Mouse (Mus musculus) cortical plate, adult 2 months (tissue): ENCODE results near the gene Rnaseh2b. TPM values are rescaled to one million over a fixed set of nuclear protein-coding genes. Genes with fewer than 3 reads are reported as not detected.

Experiments used
- H3K27ac ChIP-seq: fragments of 200-500 bp; 2 replicates; pipeline ENCODE4 v1.5.1; 2012; ENCODE audit warnings: low read length, control low read depth, inconsistent platforms; ENCODE audit not compliant: insufficient read depth
- H3K4me1 ChIP-seq: fragments of 200-500 bp; 2 replicates; pipeline ENCODE4 v1.6.1; 2011; ENCODE audit warnings: low read length; ENCODE audit not compliant: control insufficient read depth, insufficient read depth
- H3K4me3 ChIP-seq: fragments of 200-500 bp; 2 replicates; pipeline ENCODE4 v1.5.1; 2011; ENCODE audit warnings: mild to moderate bottlenecking, low read length, control low read depth; ENCODE audit not compliant: insufficient read depth
- CTCF ChIP-seq: fragments of 200-500 bp; IDR thresholded peaks from 2 replicates; pipeline ENCODE4 v1.5.1; 2011; ENCODE audit warnings: mild to moderate bottlenecking, control low read depth, low read length; ENCODE audit not compliant: insufficient read depth; ENCODE audit errors: extremely low read depth
- POLR2A ChIP-seq: fragments of 200-500 bp; IDR thresholded peaks from 2 replicates; pipeline ENCODE4 v1.6.1; 2011; ENCODE audit warnings: mild to moderate bottlenecking, low read length, control low read depth; ENCODE audit not compliant: insufficient read depth; ENCODE audit errors: extremely low read depth
- polyA plus RNA-seq: library from polyadenylated mRNA; depleted of rRNA; stranded (reverse); fragments of >200 nt; gene quantifications from 2 replicates; pipeline ENCODE4 v1.2.3, GENCODE M21; 2012; rRNA removed

Rnaseh2b gene
- polyA plus RNA-seq = 11.4 and 11.5 TPM in 2 replicates

GRCm38 (mm10) chr14:62292488-62293339, at the start of gene Rnaseh2b, which contains the start of gene Dleu7:
Gene Rnaseh2b (plus strand): TSS chr14:62292589.
Gene Dleu7 (minus strand): TSS chr14:62293047.
- TF ChIP-seq CTCF = no peak
- TF ChIP-seq POLR2A = no peak
- Histone ChIP-seq H3K27ac (no peak within 1 kb of the TSS), H3K4me3 (peak within 1 kb of the TSS; percentile 44), H3K4me1 (no peaks in the 10 kb centered on the region)

GRCm38 (mm10) chr14:62243530-62243929, 48.9 kb upstream of the Rnaseh2b start:
- TF ChIP-seq POLR2A = no peak
- no peak for TF ChIP-seq CTCF
- H3K4me1 ChIP-seq = no peaks in the 10 kb centered on the region
- H3K27ac ChIP-seq = no peak overlapping the region
- H3K4me3 ChIP-seq = no peak overlapping the region

- TF ChIP-seq CTCF (no peak), POLR2A (no peak)
- no peak overlapping the region for H3K4me3 ChIP-seq
- no peaks in the 10 kb centered on the region for H3K4me1 ChIP-seq
- H3K27ac ChIP-seq = no peak overlapping the region
Observed at GRCm38 (mm10) chr14:62245557-62245956, 46.8 kb upstream of the Rnaseh2b start.

GRCm38 (mm10) chr14:62248345-62248744, 44.0 kb upstream of the Rnaseh2b start:
- H3K4me1 ChIP-seq = no peaks in the 10 kb centered on the region
- TF ChIP-seq POLR2A (no peak), CTCF (no peak)
- no peak overlapping the region for H3K4me3 ChIP-seq
- no peak overlapping the region for H3K27ac ChIP-seq

GRCm38 (mm10) chr14:62248796-62249195, 43.6 kb upstream of the Rnaseh2b start:
- H3K4me3 ChIP-seq = no peak overlapping the region
- no peak overlapping the region for H3K27ac ChIP-seq
- TF ChIP-seq CTCF = no peak
- TF ChIP-seq POLR2A = no peak
- H3K4me1 ChIP-seq = no peaks in the 10 kb centered on the region

GRCm38 (mm10) chr14:62249251-62249650, 43.1 kb upstream of the Rnaseh2b start:
- Histone ChIP-seq H3K4me3 (no peak overlapping the region), H3K4me1 (no peaks in the 10 kb centered on the region), H3K27ac (no peak overlapping the region)
- no peak for TF ChIP-seq POLR2A
- TF ChIP-seq CTCF = no peak

- no peak for TF ChIP-seq POLR2A
- TF ChIP-seq CTCF = no peak
Observed at GRCm38 (mm10) chr14:62250046-62250445, 42.3 kb upstream of the Rnaseh2b start.

GRCm38 (mm10) chr14:62251999-62252398, 40.4 kb upstream of the Rnaseh2b start:
- Histone ChIP-seq H3K4me3 (no peak overlapping the region), H3K4me1 (no peaks in the 10 kb centered on the region), H3K27ac (no peak overlapping the region)
- TF ChIP-seq CTCF (peak; percentile 86), POLR2A (no peak)

More at GRCm38 (mm10) chr14:62250046-62250445, 42.3 kb upstream of the Rnaseh2b start:
- no peak overlapping the region for H3K27ac ChIP-seq
- H3K4me3 ChIP-seq = no peak overlapping the region
- H3K4me1 ChIP-seq = no peaks in the 10 kb centered on the region

- TF ChIP-seq POLR2A (no peak), CTCF (no peak)
- Histone ChIP-seq H3K27ac (no peak overlapping the region), H3K4me1 (no peaks in the 10 kb centered on the region), H3K4me3 (no peak overlapping the region)
Observed at GRCm38 (mm10) chr14:62254371-62254770, 38.0 kb upstream of the Rnaseh2b start.

GRCm38 (mm10) chr14:62256066-62256465, 36.3 kb upstream of the Rnaseh2b start:
- no peak overlapping the region for H3K27ac ChIP-seq
- no peak overlapping the region for H3K4me3 ChIP-seq
- H3K4me1 ChIP-seq = no peaks in the 10 kb centered on the region
- TF ChIP-seq POLR2A (no peak), CTCF (no peak)
